Mouse (Mus musculus) kidney, postnatal 14 days (tissue): ENCODE results near the gene Spsb1.

ENCODE experiments used
- DNase-seq: peaks from one replicate; pipeline ENCODE4 v3.0.0; 2022; ENCODE audit warnings: mixed read lengths

The Spsb1 gene

GRCm38 (mm10) chr4:149912451-149912850, 42.4 kb downstream of the Spsb1 start:
- DNase-seq = no peak

- no peak for DNase-seq
These were observed 44.3 kb downstream of the Spsb1 start for GRCm38 (mm10) chr4:149910558-149910957.

GRCm38 (mm10) chr4:149909551-149909950, 45.3 kb downstream of the Spsb1 start:
- DNase-seq = no peak

- no peak for DNase-seq
These were observed 45.9 kb downstream of the Spsb1 start for GRCm38 (mm10) chr4:149908923-149909322.

- DNase-seq = no peak
These were observed 47.2 kb downstream of the Spsb1 start for GRCm38 (mm10) chr4:149907656-149908055.

- DNase-seq = no peak
These were observed 47.9 kb downstream of the Spsb1 start for GRCm38 (mm10) chr4:149906921-149907320.

- DNase-seq = no peak
These were observed 49.4 kb downstream of the Spsb1 start for GRCm38 (mm10) chr4:149905302-149905974.

- DNase-seq = peak; percentile 63
These were observed 51.8 kb downstream of the Spsb1 start for GRCm38 (mm10) chr4:149903026-149903425.

GRCm38 (mm10) chr4:149901349-149901782, 53.5 kb downstream of the Spsb1 start:
- DNase-seq = no peak

- no peak for DNase-seq
These were observed 57.1 kb downstream of the Spsb1 start for GRCm38 (mm10) chr4:149897661-149898260.

GRCm38 (mm10) chr4:149896024-149896538, 58.8 kb downstream of the Spsb1 start:
- DNase-seq = no peak

GRCm38 (mm10) chr4:149895226-149895625, 59.6 kb downstream of the Spsb1 start:
- DNase-seq = no peak

- DNase-seq = no peak
These were observed 60.5 kb downstream of the Spsb1 start for GRCm38 (mm10) chr4:149894300-149894699.

- DNase-seq = peak; percentile 47
These were observed 61.2 kb downstream of the Spsb1 start for GRCm38 (mm10) chr4:149893611-149894151.

- DNase-seq = no peak
These were observed 63.5 kb downstream of the Spsb1 start for GRCm38 (mm10) chr4:149891172-149891960.

- DNase-seq = peak; percentile 74
These were observed 64.3 kb downstream of the Spsb1 start for GRCm38 (mm10) chr4:149890551-149890950.

- peak; percentile 94 for DNase-seq
These were observed 65.0 kb downstream of the Spsb1 start for GRCm38 (mm10) chr4:149889851-149890250.

- peak; percentile 65 for DNase-seq
These were observed 65.9 kb downstream of the Spsb1 start for GRCm38 (mm10) chr4:149888736-149889470.

GRCm38 (mm10) chr4:149888156-149888555, 66.7 kb downstream of the Spsb1 start:
- DNase-seq = peak; percentile 39

- peak; percentile 73 for DNase-seq
These were observed 68.3 kb downstream of the Spsb1 start for GRCm38 (mm10) chr4:149886298-149887271.

GRCm38 (mm10) chr4:149883990-149884389, 70.9 kb downstream of the Spsb1 start:
- DNase-seq = no peak
